Mouse (Mus musculus) urinary bladder, postnatal 25 days (tissue): Measurements from ENCODE around the gene Fcrlb.

Experiments
- DNase-seq: peaks from one replicate; pipeline ENCODE4 v3.0.0; 2022; ENCODE audit warnings: low spot score

Gene Fcrlb

DNA sequence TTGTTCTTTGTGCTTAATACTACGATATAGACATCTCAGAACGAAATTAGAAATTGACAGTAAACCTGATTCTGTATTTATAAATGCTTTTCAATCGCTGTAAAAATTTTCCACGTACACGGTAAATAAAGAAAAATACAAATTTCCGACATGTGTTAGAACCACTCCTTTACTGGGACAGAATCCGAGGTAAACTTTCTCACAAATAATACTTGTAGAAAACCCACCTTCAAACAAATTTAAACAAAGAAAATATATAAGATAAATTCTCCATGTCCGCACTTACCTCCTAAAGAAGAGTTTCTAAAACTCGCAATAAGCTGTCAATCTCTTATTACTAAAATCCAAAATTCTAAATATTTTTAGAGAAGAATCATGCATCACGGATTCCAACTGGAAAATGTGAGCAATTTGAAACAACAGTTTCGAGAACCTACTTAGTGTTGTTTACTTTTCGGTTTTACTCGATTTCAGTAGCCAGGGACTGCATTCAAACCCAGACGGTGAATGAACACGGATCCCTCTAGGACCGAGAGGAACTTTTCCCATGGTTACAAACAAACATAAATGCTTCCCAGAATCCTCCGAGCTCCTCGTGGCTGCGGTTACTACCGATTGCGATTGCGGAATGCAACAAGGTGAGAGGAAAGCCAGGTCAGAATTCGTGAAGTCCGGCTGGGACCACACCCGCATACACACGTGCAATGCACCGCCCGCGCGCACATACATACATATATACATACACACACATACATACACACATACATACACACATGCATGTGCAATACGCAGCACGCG, 44.4 kb downstream of the Fcrlb start:
- DNase-seq: peak; percentile 49

DNA sequence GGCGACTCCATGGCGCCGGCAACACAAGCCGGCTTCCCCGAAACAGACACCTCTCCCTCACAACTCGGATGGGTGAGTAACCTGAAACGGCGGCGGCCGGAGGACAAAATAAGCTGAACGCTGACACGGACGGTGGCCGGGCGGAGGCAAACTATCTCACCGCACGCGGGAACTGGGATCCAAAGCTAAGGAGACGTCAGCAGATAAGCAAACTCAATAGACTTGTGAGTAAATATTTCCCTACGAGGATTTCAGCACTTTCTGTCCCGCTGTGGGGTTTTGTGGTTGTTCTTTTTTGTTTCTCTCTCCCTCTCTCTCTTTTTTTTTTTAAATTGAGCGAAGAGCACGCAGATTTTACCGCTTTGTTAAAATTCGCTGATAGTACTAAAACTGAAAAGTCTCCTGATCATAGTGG, 45.0 kb downstream of the Fcrlb start, which contains the start of gene Atf6:
Gene Atf6, minus strand, starts transcription at position 81 of the 415 bp plus-strand sequence.
- DNase-seq: peak; percentile 94

DNA sequence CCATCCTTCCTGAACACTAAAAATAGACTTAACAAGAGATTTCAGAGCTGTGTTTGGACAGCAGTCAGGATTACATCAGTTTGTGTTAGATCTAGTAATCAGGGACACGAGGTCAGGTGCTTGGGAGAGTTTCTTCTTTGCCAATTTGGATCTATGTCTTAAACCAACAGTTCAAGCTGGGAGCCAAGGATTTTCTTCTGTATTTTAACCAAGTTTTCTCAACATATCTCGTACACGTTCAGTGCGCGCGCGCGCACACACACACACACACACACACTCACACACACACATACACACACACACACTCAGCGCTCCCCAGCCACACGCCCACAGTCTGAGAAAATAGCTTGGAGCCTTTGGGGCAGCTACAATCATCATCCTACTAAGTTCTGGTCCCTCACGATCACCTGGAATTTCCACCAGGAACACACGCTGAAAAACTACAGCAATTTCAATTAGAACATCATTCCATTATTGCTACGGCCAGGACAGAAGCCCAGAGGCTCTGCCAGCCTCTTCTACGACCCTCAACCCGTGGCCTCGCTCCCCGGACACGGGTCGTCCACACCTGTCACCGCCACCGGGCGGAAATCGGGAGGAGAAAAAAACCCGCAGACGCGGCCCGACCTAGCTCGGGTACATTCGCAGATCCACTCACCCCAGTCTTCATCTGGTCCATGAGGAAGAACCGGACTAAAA, 45.6 kb downstream of the Fcrlb start:
- DNase-seq: no peak

DNA sequence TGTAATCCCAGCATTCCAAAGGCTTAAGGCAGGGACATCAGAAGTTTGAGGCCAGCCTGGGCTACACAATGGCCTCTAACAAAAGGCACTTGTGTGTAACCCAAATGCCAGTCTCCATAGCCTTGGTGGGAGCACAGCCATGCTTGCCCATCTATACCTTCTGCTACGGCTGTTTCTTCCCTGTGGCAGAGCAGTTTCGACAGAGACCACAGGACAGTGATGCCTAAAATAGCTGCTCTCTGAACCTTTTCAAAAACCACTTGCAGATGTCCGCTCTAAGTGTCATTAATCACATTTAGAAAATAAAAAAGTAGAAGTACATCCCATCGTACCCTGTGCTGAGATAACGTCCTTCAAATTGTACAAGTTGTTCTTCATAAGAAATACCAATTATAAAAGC, 47.3 kb downstream of the Fcrlb start:
- DNase-seq: no peak

DNA sequence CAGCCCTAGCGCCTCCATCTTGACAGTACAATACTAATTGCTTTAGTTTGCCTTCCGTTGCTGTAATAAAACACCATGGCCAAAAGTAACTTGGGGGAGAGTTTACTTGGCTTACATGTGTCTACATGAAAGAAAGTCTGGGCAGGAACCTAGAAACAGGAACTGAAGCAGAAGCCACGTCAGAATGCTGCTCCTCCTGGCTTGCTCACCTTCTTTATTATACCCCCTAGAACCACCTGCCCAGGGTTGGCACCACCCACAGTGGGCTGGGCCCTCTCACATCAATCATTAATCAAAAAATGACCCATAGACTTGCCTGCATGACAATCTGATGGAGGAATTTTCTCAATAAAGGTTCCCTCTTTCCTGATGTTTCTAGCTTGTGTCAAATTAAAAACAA, 48.0 kb downstream of the Fcrlb start:
- DNase-seq: no peak

DNA sequence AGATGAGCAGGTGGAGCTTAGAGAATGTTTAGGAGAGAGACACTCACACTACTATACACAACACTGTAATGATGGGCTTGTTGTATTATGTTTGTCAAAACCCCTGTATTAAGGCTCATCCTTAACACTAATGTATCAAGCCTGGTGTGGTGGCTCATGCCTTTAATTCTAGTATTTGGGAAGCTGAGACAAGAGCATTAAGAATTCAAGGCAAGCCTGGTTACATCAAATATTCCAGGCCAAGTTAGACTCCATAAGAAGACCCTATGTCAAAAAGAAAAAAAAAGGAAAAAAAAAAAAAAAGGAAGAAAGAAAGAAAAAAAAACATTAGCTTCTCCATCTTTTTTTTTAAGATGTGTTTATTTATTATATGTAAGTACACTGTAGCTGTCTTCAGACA, 48.5 kb downstream of the Fcrlb start:
- DNase-seq: no peak

DNA sequence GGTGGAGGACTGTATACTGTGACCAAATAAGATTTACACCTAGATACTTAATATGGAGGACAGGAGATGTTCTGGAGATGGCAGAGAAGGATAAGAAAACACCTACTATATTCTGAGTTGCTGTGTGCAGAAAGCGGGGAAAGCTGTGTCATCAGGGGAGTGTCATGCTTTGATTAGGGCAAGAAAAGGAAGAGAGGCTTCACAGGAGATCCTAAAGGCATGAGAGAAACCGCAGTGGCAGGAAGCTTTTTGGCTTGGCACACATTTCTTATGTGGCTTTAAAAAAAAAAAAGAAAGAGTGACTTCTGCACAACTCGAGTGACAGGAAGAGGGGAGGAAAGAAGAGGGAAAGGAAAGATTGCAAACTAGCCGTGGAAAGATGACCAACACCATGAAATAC, 49.7 kb downstream of the Fcrlb start:
- no peak for DNase-seq

DNA sequence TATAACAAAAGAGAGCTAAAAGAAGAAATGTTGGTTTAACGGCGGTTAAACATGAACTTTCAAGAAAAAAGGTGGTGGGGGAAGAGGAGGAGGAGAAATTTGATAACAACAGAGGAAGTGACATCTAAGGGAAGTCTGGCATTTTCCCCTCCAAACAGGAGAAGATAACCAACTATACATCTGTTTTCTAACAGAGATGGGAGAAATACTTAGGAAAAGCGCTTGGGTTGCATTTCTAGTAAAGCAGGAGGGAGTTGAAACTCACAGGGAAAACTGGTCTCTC, 50.4 kb downstream of the Fcrlb start:
- DNase-seq: no peak

DNA sequence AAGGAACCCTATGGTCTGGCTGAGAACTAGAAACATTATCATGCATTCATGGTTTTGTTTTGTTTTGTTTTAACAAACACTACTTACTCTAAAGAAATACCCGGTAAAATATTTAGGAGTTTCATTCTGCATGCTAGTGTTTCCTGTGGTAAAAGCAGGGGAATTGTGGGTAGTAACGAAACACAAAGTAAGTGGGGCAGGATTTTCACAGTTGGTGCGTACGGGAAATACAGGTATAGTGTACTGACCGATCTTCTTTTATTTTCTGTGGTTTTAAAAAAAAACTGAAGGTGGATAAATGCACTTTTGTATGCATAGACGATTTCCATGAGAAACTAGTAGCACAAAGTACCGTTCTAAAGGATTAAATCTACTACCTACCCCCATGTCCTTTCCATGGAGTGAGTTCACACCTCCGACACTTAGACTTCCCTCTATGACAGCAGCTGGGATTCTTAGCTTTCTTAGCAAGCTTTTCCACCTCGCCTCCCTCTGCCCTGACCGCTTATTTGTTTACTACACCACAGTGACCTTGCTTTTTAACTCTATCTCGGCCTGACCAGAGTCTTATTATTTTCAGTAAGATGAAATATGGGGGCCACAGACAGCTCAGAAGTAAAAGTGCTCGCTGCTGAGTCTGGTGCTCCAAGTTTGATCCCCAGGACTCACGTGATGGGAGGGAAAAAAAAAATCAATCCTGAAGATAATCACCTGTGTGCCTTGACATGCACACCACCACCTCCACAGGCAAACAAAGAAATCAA, 50.9 kb downstream of the Fcrlb start:
- no peak for DNase-seq

DNA sequence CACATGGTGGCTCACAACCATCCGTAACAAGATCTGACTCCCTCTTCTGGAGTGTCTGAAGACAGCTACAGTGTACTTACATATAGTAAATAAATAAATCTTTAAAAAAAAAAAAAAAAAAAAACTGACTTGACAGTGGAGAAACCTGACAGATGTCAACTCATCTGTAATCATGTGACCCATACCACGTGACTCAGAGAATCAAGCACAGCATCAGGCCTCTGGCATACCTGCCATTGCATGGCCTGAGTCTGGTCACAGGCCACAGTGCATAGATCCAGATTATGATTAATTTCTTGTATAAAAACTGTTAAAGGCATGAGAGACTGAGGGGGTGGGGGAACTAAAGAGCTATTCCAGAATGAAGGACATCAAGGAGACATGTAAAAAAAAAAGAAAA, 53.9 kb downstream of the Fcrlb start:
- no peak for DNase-seq

DNA sequence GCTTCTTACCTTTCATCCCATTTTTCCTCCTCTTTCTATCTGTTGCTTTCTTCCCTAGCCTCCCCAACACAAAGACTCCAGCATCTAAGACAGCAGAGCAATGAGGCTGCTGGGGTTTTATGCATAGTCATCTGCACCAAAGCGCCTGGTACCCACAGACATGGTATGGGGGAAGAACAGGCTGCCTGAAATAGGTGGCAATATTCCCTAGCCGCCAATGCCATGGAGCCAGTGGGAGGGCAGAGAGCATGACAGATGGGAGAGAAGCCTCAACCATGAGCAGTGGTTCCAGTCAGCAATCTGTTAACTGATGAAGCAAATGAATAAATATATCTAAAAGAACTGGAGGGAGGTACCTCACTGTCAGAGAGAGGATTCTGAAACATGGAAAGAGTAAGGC, 55.4 kb downstream of the Fcrlb start:
- no peak for DNase-seq
